Mouse (Mus musculus): ENCODE results near the gene Camkmt.

Camkmt gene

DNA sequence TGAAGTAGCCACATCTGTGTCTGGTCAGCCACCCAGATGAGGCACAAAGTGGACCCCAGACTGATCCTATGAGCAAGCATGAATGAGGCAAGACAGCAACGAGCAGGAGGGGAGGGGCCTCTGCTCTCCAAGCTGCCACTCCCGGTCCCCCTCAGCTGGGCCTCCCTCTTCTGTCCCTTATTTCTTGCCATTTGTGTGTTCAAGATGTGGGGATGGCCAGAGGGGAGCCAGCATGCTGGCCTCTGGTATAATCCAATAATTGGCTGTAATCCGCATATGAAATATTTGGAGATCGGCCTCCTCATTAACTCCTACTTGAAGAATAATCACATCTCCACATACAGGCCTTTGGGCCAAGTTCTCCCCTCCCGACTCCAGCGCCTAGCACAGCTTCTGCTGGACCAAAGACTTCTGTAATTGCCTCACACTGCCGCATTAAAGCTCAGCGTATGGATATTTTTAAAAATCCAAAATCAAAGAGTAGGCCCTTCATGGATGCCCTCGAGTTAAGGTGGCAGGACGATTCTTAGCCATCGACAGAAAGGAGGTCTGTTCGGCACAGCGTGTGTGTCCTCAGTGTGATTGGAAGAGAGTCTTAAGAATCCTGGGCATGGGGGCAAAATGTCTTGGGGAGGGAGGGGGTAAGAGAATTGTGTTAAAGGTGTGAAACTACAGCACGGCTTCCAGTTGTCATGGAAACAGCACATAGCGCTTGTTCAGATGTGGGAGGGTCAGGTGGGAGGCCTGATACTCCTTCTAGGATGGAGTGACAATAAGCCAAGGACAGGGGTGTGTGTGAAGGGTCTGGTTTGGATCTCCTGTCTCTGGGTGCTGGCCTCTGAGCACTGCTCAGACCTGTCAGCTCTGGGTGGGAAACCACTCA is 416.1 kb downstream of the Camkmt start:
- no peak for DNase-seq

DNA sequence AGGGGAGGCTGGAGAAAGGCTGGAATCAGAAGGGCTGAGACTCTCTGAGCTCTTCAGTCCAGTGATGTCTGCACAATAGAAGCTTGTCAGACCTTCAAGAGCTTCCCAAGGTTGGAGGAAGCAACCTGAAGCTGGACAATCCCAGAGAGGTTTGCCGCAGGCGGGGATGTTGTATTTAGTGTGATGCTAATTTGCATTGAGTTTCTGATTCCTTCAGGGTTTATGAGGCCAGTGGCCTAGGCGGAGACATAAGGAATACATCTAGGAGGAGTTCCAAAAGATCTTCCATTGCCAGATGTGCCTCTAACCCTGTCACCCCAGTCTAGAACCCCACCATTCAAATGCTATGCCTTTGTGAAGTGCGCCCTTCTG is 416.7 kb downstream of the Camkmt start:
- no peak for DNase-seq

Measured in cerebellum, adult 8-10 months (tissue).